Mouse (Mus musculus) stomach, postnatal 0 days (tissue): ENCODE measurements at regions not wholly inside any gene's neighbourhood (a gene's known extent, or its start where the extent isn't known, plus 50 kb on each side); places are given as distances from the start of the nearest gene placed in this dataset.
A peak's percentile ranks its signal among the peaks of the same experiment; 100 is the strongest.

Experiments used
- ATAC-seq: fragments of 200-750 bp; cut with Nextera tagmentation; 2 replicates; pipeline ENCODE4 v1.8.0; 2017; ENCODE audit not compliant: low FRiP score, low TSS enrichment
- DNase-seq: peaks from one replicate; pipeline ENCODE4 v3.0.0-alpha.2; 2016; ENCODE audit warnings: low spot score
- H3K27ac ChIP-seq: fragments of 300-500 bp; sonication (generic); replicated peaks from 2 replicates; pipeline ENCODE4 v1.5.1; 2014; ENCODE audit warnings: mild to moderate bottlenecking, control low read depth
- H3K27me3 ChIP-seq: fragments of 300-500 bp; sonication (generic); 2 replicates; pipeline ENCODE4 v1.6.1; 2014; ENCODE audit warnings: low read length; ENCODE audit not compliant: control insufficient read depth, insufficient read depth
- H3K36me3 ChIP-seq: fragments of 300-500 bp; sonication (generic); 2 replicates; pipeline ENCODE4 v1.6.1; 2014; ENCODE audit warnings: low read length, mixed read lengths; ENCODE audit not compliant: control insufficient read depth, insufficient read depth
- H3K4me1 ChIP-seq: fragments of 300-500 bp; sonication (generic); replicated peaks from 2 replicates; pipeline ENCODE4 v1.6.1; 2014; ENCODE audit warnings: antibody characterized with exemption; ENCODE audit not compliant: control insufficient read depth, insufficient read depth
- H3K4me2 ChIP-seq: fragments of 300-500 bp; sonication (generic); replicated peaks from 2 replicates; pipeline ENCODE4 v1.6.1; 2014; ENCODE audit warnings: low read depth, mild to moderate bottlenecking, control low read depth, moderate library complexity
- H3K4me3 ChIP-seq: fragments of 300-500 bp; sonication (generic); 2 replicates; pipeline ENCODE4 v1.5.1; 2014; ENCODE audit warnings: low read depth, low read length, control low read depth
- H3K9ac ChIP-seq: fragments of 300-500 bp; sonication (generic); 2 replicates; pipeline ENCODE4 v1.6.1; 2014; ENCODE audit warnings: mild to moderate bottlenecking, low read length, control low read depth, mixed read lengths
- H3K9me3 ChIP-seq: fragments of 300-500 bp; sonication (generic); 2 replicates; pipeline ENCODE4 v1.6.1; 2016; ENCODE audit warnings: low read length; ENCODE audit not compliant: control insufficient read depth
- CTCF ChIP-seq: IDR thresholded peaks from 2 replicates; pipeline ENCODE4 v1.5.1; 2016; ENCODE audit warnings: antibody characterized with exemption, low read depth, mild to moderate bottlenecking, moderate library complexity
- EP300 ChIP-seq: optimal IDR thresholded peaks from 2 replicates; pipeline ENCODE3; 2016; ENCODE audit warnings: antibody characterized with exemption
- WGBS: fragments of 180-500 bp; shearing (Covaris S2); extraction: QIAGEN DNeasy Blood & Tissue Kit; methylation state at CpG from one replicate; pipeline ENCODE4 v1.1.7; 2014; 5-methylcytosine and 5-hydroxymethylcytosine counted together

DNA sequence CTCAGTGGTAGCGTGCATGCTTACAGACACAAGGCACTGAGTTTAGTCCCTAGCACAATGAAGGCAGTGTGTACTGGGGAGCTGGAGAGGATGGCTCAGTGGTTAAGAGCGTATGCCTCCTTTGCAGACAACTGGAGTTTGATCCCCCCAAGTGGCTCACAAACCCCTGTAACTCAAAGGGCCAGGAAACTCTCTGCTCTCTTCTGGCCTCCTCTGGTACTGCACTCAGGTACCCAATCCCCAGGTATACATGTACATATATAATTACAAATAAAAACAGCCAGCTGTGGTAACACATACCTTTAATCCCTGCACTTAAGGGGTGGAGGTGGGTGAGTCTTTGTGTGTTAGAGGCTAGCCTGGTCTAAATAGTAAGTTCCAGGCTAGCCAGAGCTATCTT is 56.9 kb upstream of the Tgif1 start:
- 81% methylated on average over 2 of the region's 2 CpGs for WGBS
- H3K9ac ChIP-seq, result no peak overlapping the region
- H3K4me3 ChIP-seq, result no peak overlapping the region
- no peaks in the 10 kb centered on the region for H3K4me1 ChIP-seq
- H3K9me3 ChIP-seq, result no peaks in the 10 kb centered on the region
- no peak overlapping the region for H3K4me2 ChIP-seq
- TF ChIP-seq CTCF, result peak; percentile 56
- TF ChIP-seq EP300, result no peak
- no peak overlapping the region for H3K27ac ChIP-seq
- DNase-seq, result no peak
- H3K27me3 ChIP-seq, result no peaks in the 10 kb centered on the region
- H3K36me3 ChIP-seq, result no peaks in the 10 kb centered on the region
- ATAC-seq, result no peak

DNA sequence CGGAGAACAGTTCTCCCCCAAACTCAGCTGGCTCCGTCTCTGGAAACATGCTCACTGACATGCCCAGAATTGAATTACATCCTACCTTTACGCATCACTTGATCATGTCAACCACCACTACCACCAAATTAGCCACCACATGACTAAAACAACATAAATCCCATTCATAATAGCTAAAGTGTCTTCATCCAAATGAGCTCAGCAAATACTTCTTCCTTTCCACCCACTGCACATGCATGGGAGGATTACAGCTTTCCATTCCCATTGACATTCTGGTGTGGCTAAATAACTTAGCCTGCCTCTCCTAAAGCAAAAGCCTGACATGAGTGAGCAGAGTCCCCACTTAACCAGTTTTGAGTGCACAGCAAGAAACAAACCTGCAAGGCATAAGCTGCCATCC is 56.2 kb upstream of the Tgif1 start:
- no peak for TF ChIP-seq EP300
- no peak for TF ChIP-seq CTCF
- Histone ChIP-seq H3K9ac (no peak overlapping the region), H3K4me3 (no peak overlapping the region), H3K4me2 (no peak overlapping the region), H3K36me3 (no peaks in the 10 kb centered on the region), H3K27ac (no peak overlapping the region), H3K9me3 (no peaks in the 10 kb centered on the region), H3K4me1 (no peaks in the 10 kb centered on the region), H3K27me3 (no peaks in the 10 kb centered on the region)
- ATAC-seq (no peak), DNase-seq (no peak)
- 68% methylated on average over 3 of the region's 3 CpGs for WGBS

DNA sequence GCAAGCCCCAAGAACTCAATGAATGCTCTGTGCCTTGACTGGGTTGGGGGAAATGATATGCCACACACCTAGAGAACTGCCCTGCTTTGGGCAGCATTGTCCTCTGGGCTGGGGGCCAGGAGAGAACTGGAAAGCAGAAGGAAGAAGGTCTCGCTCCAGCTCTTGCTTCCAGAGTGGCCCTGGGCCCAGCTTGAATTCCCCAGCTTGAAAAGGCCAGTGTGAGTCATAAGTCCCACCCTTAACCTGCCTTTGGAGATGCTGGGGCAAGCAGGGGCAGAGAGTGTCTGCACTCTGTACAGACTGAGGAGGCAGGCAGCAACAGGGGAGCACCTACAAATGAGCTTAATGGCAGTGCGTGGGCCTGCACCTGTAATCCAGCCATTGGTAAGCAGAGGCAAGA is 55.0 kb upstream of the Tgif1 start:
- Histone ChIP-seq H3K9ac (no peak overlapping the region), H3K36me3 (no peaks in the 10 kb centered on the region), H3K27me3 (no peaks in the 10 kb centered on the region), H3K9me3 (no peaks in the 10 kb centered on the region), H3K4me2 (no peak overlapping the region), H3K4me1 (no peaks in the 10 kb centered on the region), H3K4me3 (no peak overlapping the region), H3K27ac (peak overlapping the region; percentile 67)
- 77% methylated on average over 2 of the region's 2 CpGs for WGBS
- no peak for TF ChIP-seq CTCF
- no peak for TF ChIP-seq EP300
- DNase-seq (no peak), ATAC-seq (no peak)
